Mouse (Mus musculus) lung, postnatal 25 days (tissue): ENCODE data around the gene Anxa5.

ENCODE experiments used
- DNase-seq: peaks from one replicate; pipeline ENCODE4 v3.0.0; 2022; ENCODE audit warnings: low spot score

Gene Anxa5

DNA sequence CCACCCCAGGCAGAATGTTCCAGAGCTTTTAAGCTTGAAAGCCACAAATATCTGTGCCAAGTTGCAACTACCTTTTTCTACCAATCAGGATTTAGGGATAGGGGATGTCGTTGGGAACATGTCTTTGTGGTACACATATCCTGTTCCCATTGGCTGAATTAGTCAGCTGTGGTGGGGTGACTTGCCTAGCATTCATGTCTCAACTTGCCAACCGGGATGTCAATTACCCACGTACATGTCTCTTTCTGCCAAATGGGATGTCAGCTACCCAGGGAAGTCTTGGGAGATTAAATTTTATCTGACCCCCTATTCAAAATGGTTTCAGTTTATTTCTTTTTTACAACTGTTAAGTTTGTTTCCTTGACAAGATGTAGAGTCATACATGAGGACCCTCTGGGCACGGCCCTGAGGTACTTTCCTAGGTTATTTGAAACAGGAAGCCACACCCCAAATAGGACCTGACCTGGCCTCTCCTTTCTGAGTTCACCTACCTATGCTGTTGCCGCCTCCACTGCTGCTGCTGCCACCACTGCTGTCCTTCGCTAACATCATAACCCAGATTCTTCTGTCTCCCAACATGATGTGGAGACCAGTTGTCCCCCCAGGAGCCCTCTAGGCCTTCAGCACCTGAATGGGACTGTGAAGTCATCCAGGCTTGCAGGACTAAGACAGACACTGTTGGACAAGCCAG, 13.3 kb upstream of the Anxa5 start:
- DNase-seq: no peak

DNA sequence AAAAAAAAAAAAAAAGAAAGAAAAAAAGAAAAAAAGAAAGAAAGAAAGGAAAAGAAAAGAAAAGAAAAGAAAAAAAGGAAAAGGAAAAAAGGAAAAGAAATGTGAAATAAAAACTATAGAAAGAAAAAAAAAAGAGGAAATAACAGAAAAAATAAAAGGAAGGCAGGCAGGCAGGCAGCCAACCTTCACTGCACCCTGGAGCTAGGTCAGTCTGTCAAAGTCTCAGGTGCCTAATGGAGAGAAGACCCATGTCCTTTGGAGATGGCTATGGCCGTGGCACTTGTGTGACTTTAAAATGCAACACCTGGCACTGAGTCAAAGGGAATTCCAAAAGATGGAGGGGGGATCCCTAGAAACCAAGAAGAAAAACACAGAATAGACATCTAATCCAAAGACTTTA, 12.7 kb upstream of the Anxa5 start:
- no peak for DNase-seq

DNA sequence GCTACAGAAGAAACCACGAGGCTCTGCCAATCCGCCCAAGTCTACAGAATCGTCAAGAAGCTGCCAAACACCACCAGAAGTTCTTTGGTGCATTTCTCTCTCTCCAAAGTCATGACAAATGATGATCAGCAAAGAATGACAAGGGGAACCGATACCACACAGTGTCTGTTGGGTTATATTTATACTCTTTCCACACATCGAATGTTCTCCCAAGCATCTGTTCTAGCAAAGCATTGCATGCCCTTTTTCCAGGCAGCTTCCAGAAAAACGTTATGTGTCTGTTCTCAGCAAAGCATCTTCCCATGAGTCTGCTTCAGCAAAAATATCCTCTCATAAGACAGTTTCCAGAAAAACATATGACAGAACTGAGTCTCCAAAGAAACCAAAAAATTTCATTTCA, 11.2 kb upstream of the Anxa5 start:
- no peak for DNase-seq

DNA sequence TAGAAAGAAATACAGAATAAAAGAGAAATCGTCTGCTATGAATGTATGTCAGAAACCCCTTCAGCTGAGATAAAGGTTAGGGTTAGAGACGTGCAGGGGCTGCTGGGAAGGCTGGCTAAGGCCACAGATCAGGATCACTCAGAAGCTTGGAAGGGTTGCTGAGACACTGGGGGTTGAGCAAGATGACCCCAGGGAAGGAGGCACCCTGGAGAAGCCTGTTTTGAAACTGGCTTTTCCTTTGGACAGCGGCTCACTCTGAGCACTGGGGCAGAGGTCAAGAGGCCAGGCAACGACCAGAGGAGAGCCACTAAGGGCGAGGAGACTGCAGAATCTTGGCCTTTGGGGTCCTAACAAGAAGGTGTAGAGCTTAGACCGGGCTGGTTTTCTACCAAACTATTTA, 10.5 kb upstream of the Anxa5 start:
- DNase-seq: no peak

DNA sequence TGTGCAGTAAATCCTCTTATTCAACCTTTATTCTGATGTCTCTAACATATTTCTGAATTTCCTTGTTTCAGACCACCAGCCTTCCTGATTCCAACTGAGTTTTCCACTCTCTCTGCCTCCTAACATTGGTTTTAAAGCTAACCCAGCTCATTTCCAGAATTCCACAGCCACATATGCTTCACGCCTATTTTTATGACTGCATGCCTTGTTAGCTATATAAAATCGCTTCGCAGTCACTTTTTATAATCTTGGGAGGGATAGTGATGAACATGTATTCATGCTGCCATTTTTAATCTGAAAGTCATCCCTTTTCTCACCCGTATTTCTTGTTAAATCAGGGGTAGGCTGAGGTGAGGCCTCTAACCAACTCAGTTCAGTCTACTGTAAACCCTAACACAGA, 8.6 kb upstream of the Anxa5 start:
- DNase-seq: no peak

DNA sequence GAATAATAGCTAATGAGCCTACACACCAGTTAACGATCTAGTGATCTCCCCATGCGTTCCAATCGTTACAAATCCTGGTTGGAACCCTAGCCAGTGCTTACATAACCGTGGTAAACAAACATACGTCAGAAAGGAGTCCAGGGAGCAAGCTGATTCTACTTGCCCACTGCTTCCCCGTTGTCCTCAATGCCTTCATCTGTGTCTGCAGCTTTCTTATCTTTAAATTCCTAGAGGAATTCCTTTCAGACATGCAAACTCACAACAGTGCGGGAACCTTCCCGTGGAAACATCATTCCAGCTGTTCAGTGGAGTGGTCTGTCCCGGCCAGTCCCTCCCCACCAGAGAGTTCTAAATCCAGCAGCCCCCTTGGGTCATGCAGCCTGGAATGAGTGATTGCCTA, 7.2 kb upstream of the Anxa5 start:
- peak; percentile 39 for DNase-seq

DNA sequence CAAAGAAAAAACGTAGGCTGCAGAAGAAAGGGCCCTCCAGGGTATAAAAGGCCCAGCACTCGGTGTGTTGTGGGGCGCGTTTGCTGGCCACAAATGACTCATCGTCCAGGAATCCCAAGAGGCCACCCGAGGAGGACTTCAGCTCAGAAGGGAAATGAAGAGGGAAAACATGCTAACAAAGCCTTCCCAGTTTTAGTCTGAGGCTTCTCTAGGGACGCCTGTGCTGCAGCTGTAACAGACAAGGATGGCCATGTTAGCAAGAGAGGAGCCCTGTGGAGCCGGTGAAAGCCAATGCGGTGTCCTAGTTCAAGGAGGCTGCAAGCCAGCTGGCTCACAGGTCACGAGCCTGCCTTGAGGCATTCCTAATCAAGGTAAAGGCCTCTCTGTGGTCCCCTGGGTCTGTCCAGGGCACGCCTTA, 6.1 kb upstream of the Anxa5 start:
- DNase-seq: peak; percentile 81

DNA sequence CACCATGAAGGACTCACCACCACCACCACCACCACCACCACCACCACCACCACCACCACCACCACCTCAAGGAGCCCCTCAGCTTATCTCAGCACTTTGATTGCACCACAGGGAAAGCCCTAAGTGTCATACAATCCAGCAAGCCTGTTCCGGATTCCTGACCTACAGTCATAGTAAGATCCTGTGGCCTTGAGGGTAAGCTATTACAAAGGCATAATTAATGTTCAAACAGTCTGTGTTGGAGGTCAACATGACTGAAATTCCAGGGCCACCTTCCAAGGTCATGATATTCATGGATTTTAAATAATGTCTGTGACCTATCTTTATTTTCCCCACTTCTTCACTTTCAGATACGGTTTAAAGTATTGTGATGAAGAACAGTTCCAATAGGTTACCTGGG, 4.8 kb upstream of the Anxa5 start:
- no peak for DNase-seq

DNA sequence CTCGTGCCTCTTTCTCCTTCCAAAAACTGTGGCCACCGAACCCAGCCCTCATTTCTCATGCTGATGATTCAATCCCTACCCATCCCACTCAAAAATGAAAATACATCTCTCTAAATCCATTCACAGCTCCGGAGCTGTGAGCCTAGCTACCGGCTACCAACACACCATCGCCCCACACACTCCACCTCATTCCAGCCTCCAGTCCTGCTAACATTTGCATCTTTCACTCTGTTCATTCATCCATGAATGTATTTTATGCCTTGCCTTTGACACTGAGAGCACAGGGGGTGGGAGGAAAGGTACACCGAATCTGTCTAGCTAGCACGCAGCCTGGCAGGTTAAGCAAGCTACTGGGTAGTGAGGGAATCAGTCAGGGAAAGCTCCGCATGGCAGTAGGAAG, 3.1 kb upstream of the Anxa5 start:
- no peak for DNase-seq

DNA sequence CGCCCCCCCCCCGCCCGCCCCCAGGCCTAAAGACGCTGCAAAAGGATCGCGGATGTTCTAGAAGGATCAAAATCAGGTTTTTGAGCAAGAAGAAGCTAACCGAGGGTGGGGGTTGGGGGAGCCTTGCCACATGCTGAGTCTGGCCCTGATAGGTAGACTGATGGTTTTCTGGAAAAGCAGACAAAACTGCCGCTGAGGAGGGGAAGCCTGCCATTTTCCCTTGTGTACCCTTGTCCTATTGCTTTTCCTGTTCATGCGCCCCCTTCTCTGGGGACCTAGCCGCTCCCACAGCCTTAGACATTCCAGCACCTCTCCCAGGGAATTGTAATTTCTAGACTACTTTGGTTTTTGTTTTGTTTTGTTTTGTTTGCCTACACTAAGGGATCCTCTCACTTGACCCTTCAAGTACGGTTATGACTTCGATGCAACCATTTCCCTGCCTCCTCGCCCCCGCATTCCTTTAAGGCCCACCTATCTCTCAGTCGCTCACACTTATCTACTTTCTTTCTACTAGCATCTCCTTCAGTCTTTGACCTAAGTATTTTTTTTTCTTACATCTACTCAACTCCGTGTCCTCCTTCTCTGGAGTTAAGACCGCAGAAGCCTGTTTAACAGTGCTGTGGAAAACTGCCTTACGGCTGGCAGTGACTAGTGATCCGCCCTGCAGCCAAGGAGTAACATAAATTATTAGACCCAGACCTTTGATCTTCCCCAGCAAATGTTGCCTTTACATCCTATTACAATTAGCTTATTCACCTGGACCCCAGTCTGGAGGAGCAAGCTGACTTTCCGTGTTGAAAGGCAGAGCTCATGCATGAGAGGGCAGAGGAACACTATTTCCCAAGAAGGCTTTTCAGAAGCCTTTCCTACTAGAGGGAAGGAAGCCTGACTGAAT, 814 bp upstream of the Anxa5 start:
- no peak for DNase-seq

DNA sequence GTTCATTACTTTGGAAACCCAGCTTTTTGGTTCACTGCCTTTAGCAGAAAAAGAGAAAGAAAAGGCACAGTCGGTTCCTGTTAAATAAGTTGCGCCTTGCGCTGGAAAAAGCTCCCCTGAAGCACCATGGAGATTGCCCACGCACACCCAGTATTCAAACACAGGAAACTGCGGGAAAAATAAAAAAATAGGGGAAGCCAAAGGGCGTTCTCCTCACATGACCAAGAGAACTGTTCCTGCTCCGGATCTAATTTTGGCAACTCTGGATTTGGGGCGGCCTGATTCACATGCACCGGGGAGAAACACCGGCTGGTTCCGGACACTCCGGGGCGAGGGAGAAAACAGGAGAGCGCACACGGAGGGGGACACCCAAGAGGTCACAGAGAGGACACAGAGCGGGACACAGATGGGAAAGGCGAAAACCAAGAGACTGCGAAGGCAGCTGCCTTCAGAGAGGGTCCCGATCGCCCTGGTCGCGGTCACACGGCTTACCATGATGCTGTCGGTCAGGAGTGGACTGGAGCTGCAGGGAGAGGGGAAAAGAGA, 683 bp downstream of the Anxa5 start:
- DNase-seq: peak; percentile 62

DNA sequence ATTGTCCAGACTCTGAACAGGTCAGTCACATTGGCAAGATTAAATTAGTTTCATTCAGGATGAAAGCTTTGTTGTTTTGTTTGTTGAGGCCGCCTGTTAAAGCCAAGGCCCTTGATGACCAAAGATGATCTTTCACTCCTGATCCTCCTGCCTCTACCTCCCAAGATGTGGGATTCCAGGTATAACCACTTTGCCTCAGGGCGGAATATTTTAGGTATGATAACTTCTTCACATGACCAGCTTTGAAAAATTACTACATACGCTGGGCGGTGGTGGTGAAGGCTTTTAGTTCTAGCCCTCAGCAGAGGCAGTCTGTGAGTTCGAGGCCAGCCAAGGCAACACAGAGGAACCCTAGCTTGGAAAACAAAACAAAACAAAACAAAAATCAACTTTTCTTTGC, 1.3 kb downstream of the Anxa5 start:
- DNase-seq: no peak

DNA sequence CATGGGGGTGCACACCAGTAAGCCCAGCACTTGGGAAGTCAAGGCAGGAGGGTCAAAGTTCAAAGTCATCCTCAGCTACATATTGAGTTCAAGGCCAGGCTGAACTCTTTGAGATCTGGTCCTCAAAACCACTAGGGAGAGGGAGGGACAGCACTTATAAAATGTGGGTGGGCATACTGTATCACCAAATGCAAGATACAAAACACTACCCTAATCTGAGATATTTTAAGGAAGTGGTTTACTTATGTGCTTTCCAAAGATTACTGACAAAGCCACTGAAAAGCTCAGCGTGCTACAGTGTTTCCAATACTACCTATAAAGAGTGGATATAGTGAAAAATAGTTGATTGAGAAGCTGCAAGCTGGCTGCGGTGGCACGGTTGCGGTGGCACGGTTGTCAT, 2.5 kb downstream of the Anxa5 start:
- no peak for DNase-seq

DNA sequence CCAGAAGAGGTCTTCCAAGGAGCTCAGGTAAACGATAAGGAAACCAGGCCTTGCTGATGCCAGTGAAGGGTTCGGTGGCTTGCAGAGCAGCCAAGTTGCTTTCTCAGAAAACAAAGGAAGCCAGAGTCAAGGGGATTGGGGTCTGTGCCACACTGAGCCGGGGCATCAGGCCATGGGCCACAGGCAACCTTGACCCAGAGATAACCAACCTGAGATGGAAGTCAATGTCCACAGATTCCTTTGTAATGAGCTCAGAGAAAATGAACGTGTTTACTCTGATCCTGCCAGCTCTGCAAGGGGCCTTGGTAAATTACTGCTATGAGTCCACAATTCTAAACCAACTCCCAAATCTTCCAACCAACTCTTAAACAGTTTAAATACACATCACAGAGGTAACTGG, 3.8 kb downstream of the Anxa5 start:
- no peak for DNase-seq

DNA sequence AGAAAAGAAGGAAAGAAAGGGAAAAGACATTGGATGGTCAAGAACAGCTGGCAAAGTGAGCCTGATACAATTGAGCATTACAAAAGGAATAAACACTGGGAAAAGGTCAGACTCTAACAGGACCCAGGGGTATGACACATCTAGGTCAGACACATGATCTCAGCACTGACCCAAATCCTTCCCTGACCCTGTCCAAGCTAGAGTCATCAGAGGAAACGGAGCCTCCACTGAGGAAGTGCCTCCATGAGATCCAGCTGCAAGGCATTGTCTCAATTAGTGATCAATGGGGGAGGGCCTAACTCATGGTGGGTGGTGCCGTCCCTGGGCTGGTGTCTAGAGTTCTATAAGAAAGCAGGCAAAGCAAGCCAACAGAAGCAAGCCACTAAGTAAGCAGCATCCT, 6.8 kb downstream of the Anxa5 start:
- DNase-seq: peak; percentile 29

DNA sequence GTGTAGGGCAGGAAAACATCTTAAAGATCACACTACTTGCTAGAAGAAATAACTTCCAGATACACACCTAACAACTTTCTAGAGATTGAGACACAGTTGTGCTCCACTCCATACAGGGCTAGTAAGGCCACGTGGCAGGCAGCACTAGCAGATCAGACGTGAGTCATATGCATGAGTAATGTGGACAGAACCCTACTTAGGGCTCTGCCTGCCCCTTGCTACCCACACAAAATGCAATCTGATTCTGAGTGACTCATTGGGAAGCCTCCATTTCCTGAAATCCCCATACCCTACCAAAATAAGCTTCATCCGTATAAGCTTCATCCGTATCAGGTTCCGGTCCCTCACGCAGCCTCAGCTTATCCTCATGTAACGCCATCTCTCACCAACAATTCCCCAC, 8.1 kb downstream of the Anxa5 start:
- DNase-seq: no peak

DNA sequence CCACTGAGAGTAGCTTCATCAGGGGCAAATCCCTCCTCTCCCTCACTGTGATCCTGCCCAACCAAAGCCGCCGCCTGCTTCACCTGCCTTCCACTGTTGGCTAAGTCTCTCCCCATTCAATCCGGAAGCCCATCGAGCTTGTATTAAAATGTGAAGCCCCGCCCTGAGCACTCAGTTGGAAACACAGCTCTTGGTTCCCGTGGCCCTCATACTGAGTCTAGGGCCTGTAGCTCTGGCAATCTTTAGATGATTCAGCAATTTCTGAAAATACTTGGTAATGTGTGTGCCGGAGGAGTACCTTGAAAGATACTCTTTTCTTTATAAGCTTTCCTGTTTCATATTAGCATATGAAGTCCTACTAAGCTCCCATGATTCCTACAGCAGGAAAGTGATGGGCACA, 10.2 kb downstream of the Anxa5 start:
- DNase-seq: no peak

DNA sequence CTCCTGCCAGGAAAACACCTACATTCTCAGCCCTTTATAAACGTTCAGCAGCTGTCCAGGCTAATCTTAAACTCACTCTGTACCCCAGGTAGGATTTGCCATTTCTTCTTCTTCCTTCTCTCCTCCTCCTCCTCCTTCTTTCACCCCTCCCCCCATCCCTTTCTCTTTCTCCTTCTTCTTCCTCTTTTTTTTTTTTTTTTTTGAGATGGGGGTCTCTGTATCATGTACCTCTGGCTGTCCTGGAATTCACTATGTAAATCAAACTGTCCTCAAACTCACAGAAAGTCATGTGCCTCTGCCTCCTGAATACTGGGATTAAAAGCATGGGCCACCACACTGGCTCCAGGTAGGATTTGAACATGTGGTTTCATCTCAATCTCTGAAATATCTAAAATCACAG, 13.3 kb downstream of the Anxa5 start:
- DNase-seq: no peak

DNA sequence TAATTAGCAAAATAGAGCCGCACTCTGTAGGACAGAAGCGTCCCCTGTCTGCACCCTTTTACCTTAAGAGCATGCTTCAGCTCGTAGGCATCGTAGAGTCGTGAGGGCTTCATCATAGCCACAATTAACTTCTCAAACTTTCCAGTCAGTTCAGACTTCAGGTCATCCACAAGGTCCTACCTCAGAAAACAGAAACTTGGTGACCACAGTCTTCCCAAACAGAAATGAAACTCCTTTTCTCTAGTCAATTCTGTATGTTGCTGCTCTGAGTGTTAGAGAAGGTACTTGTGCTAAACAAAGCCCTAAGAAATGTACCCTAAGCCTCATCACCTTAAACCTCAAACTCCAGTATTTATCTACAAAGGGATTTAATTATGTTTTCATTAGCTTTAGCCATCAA, 13.9 kb downstream of the Anxa5 start:
- no peak for DNase-seq

DNA sequence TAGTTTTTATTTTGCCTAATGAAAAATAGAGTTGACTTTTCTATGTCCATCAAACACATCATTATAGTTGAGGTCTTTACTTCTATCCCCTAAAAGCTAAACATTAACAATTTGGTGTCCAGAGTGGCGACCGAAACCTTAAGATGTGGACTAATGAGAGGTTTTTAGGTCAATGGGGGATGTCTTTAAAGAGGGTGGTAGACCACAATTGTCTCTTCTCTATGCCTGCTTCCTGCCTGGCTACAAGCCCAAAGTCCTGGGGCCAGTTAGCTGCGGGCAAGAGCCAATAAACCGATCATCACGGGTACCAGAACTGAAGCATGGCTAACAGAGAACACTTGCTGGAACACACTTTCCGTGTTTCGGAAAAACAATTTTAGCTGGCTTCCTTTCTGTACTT, 15.0 kb downstream of the Anxa5 start:
- no peak for DNase-seq

DNA sequence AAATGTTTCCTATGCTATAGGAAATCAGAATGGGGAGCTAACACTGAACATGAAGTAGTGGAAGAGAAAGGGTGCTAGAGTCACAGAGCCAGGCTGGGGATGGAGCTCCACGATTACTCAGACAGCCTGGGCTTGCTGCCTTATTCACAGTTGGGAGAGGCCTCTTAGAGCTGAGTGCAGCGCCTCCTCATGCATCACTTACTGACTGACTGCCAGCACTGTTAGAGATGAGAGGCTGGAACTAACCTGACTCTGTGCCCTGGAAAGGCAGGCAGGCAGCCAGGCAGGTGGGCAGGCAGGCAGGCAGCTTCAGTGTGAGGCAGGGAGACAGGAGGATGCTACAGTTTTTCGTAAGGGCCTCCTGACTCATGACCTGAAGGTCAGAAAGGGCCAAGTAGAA, 20.1 kb downstream of the Anxa5 start:
- no peak for DNase-seq

DNA sequence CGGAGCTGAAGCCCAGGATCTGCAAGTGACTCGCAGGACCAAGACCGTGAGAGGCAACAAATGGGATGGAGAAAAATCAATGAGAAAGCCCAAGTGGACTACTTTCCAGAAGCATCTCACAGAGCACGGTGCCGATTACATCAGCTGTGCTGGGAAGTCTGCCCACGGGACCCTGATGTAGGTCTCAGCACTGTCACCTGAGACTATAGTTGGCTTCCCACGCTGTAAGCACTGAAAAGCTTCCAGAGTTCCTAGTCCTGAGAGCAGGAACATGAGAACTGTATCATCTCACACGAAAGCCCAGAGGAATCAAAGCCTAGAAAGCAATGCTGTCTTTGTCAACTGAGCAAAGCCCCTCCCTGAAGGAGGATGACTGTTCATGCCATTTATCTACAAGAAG, 20.6 kb downstream of the Anxa5 start:
- DNase-seq: no peak

DNA sequence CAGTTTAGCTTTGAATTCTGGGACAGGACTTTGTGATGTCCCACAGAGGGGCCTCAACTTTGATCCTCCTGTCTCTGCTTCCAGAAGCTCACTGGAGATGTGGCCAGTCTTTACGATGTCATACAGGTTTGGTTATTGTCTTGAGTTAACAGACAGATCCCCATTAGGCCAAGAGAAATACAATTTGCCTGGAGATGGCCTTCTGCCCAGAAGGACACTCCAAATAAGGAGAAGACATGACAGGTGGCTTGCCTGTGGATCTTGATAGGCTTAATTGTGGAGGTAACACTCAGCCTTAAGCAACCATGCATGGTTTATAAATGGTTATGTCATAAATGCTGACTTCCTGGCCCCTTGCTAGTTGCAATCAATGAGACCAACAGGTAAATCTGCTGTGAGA, 23.2 kb downstream of the Anxa5 start:
- DNase-seq: no peak
